Mouse (Mus musculus) spleen, embryonic (tissue): ENCODE data around the gene Tlnrd1.

Experiments
- CTCF ChIA-PET: fragments of 350-600 bp; sonication (Branson Sonifier 250); formaldehyde crosslinking; loops from one replicate; lab custom pipeline; 2022; lab: Charles Lee

Gene Tlnrd1

DNA sequence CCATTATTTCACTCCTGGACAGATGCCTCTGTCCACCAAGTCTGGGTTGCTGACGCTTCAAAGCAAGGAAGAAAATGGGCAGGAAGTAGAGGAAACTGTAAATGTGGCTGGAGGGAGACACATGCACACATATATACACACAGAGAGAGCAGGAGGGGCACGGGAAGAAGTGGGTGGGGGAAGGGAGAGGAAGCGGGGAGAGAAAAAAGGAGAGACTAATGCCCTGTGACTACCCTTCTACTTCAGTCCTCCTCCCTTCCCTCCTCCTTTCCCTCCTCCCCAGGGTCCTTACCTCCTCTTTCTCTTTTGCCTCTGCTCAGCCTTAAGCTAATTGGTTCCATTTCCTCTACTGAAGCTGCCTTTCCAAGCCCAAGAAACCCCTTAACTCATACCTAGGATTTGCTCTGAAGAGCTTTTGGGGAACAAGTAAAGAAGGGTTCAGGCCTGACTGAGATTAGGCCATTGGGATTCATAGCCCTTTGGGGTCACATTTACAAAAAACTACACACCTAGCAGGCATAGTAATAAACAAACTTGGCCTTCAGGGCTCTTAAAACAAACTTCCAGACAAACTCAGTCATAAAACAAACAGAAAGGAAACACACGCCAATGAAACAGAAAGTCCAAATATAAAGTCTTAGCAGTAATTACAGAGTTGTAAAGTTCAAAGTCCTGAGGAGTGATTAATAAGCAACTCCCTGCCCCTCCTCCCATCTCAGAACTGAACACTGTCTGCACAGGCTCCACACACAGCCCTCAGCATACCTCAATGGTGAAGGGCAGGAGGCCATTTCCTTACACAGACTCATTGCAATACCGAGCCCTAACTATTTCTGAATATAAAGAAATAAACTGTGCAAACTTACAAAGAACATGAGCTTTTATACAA lies 36.7 kb downstream of the Tlnrd1 start:
- CTCF ChIA-PET: no interaction called here

DNA sequence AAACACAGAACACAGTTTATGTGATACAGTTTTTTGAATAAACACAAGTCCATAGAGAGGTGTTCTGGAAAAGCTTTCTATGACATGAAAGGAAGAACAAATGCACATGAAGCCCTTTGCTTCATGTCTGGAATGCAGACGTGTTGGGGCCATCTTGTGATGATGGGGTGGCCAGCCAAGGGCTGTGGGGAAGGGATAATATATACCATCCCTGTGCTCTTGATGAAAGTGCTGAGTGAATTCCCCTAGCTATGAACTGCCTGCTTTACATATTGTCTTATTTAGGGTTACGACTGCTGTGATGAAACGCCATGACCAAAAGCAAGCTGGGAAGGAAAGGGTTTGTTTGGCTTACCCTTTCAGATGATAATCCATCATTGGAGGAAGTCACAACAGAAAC lies 39.3 kb downstream of the Tlnrd1 start:
- CTCF ChIA-PET: no interaction called here

DNA sequence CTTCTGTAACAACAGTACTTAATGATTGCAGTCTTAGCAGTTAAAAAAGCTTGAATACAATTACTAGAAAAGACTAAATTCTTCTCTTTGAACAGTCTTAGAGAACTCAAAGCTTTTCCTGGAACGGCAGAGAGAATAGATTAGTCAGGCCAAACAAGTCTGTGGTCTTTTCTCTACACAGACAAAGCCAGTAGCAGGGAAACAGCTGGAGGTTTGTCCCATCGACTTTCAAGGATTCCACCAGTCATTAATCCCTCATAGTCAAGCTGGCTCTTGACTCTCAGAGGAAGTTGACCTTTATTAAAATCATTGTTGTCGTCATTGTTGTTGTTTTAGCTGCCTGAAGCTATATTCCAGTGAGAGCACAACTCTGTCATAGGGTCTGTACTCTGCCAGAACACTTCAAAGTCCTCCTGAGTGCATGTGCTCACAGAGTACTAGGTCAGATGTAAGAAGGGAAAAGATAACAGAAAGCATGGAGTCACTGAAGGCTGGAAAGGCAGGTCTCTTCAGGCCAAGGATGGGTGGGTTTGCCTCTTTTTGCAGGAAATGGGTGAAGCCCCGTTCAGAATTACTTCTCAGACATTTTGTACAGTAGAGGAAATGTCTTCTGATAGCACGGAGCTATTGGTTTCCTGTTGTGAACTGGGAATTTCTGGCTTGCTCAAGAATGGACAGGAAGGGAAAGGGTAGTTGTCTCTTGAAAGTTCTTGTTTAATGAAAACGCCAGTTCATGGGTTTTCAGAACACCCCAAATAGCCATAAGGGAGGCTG lies 41.4 kb downstream of the Tlnrd1 start:
- CTCF ChIA-PET: no interaction called here

DNA sequence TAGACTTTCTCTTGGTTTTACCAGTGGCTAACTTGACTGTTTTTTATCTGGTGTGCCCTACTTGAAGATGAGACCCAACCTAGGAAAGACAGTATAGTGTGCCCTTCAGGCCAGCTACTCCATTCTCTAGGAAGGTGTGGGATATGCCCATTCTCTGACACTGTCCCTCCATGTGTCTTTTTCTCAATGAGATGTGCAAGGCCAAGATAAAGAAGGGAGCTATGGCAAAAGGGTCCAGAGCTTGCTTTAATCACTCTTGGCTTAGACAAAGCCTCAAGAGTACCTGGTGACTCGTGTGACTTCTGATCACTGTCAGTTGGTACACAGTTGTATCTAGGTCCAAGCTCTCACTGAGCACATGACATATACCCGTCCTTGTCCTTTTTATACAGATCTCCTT lies 44.0 kb downstream of the Tlnrd1 start:
- CTCF ChIA-PET: no interaction called here

DNA sequence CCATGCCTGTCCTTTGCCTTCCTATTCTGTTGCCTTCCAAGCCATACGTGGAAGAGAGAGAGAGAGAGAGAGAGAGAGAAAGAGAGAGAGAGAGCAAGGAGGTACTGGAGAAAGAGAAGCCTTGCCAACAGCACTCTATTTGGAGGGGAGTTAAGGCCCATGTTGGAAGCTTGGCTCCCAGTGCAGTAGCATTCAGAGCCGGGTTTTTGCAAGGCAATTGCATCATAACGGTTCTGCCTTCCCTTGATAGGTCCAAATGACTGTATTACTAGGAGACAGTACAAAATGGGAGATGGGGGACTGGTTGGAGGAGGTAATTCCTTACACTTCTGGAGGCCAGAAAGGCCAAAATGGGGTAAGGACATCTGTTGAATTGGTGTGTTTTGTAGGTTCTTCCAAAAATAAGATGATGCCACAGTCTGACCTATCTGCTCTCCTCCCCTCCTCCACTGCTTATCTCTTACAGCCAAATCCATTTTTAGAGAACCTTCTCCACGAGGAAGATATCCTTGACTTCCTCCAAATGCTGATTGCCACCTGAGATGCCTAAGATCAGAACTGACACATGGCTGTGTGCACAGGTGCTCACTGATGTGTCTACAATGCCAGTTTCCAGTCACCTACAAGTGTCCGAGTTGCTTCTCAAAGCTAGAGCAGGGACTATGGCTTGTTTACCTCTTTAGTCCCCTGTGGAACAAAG lies 45.4 kb downstream of the Tlnrd1 start:
- CTCF ChIA-PET: no interaction called here
